Mouse (Mus musculus): ENCODE data around the gene Plppr3.

GRCm38 (mm10) chr10:79820782-79821181 is 53.7 kb downstream of the Plppr3 start, which contains the start of gene Misp:
- TF ChIP-seq CTCF (IDR thresholded peaks at IDR 0.05 in 2 of 3, conservative IDR thresholded peaks at IDR 0.05 in 1 of 3; ENCODE audit: control insufficient read depth in 1 of 3, insufficient read depth in 1 of 3, low read depth in 2 of 3, low read length in 3 of 3, poor library complexity in 1 of 3, severe bottlenecking in 1 of 3) = peak in 2 of 3 experiments; percentile 7 to 30; a peak in 2 of 6 replicates
- TF ChIP-seq MAX (IDR thresholded peaks at IDR 0.05; ENCODE audit: low read length) = no peak
- no peak for TF ChIP-seq NRF1 (IDR thresholded peaks at IDR 0.05; ENCODE audit: insufficient read depth, low read depth, low read length, poor library complexity, severe bottlenecking)
- TF ChIP-seq USF1 (IDR thresholded peaks at IDR 0.05; ENCODE audit: low read depth, low read length) = no peak
- no peak for TF ChIP-seq TCF12 (IDR thresholded peaks at IDR 0.05; ENCODE audit: low read depth, low read length)
- TF ChIP-seq EP300 (IDR thresholded peaks at IDR 0.05; ENCODE audit: low read depth in 1 of 2, low read length in 2 of 2) = no peak
- no peak for TF ChIP-seq BHLHE40 (IDR thresholded peaks at IDR 0.05; ENCODE audit: borderline replicate concordance, low read depth, low read length)
- TF ChIP-seq POLR2AphosphoS5 (IDR thresholded peaks at IDR 0.05; ENCODE audit: borderline replicate concordance, low read depth, low read length) = no peak
- no peak for TF ChIP-seq MAZ (IDR thresholded peaks at IDR 0.05; ENCODE audit: low read depth, low read length)
- TF ChIP-seq POLR2A (IDR thresholded peaks at IDR 0.05; ENCODE audit: control insufficient read depth in 1 of 2, insufficient read depth in 1 of 2, low read depth in 1 of 2, low read length in 2 of 2, poor library complexity in 1 of 2) = no peak
- no peak for TF ChIP-seq SMC3 (IDR thresholded peaks at IDR 0.05; ENCODE audit: low read depth, low read length)
- TF ChIP-seq TBP (IDR thresholded peaks at IDR 0.05; ENCODE audit: low read depth, low read length) = no peak

Data from MEL (cell line).